Comparison of ENCODE assay signal across 24 mouse cellular contexts in the genomic region with DNA sequence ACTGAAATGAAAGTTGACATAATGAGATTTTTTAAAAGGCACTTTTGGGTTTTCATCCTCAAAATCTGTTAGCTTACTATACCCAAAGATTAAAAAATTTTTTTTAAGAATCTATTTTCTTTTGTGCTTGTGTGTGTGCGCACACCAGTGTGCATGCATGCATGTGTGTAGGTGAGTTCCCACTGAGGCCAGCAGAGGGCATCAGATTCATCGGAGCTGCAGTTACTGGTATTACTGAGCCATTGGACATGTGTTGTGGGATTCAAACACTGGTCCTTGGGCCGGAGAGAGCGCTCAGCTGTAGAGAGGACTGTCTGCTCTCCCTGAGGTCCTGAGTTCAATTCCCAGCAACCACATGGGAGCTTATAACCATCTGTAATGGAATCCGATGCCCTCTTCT. TPM values are rescaled to one million over a fixed set of nuclear protein-coding genes. Genes with fewer than 3 reads are reported as not detected.
DNase-seq lines count a peak whose midpoint lies in the region; ATAC-seq and TF ChIP-seq lines count a peak whose summit lies in the region.
"Had no signal": no experiment of that assay in that cellular context is flagged by ENCODE, and none has a peak within 500 bp of the region (broad histone marks: within the 10 kb centered on the region; RNA-seq: fewer than 3 reads in every experiment).

No protein-coding gene starts in this region.

- no peak for DNase-seq in kidney, postnatal 0 days (ENCODE audit: low spot score)
- DNase-seq in kidney, postnatal 14 days, result no peak
- DNase-seq in midbrain, postnatal 0 days (ENCODE audit: low spot score), result no peak
- no peak for DNase-seq in midbrain, embryonic 14.5 days
- DNase-seq in R1 (ENCODE audit: low read depth, low spot score), result peak; percentile 59
- no peak for DNase-seq in adrenal gland, adult 8-10 months
- DNase-seq in cerebellum, adult 9-11 months, result no peak
- DNase-seq: adrenal gland, postnatal 10 days; cerebellum, postnatal 36 days; thymus, postnatal 4 days had no signal

- peak; percentile 42 for TF ChIP-seq CTCF in kidney, postnatal 0 days (IDR thresholded peaks at IDR 0.05; ENCODE audit: low read depth)
- peak; percentile 39 for TF ChIP-seq CTCF in midbrain, postnatal 0 days (IDR thresholded peaks at IDR 0.05)

- no peaks in the 10 kb centered on the region for H3K27me3 ChIP-seq in kidney, postnatal 0 days (ENCODE audit: insufficient read depth, low read length)
- no peaks in the 10 kb centered on the region for H3K27me3 ChIP-seq in midbrain, postnatal 0 days (ENCODE audit: insufficient read depth, low read length)
- no peaks in the 10 kb centered on the region for H3K27me3 ChIP-seq in midbrain, embryonic 14.5 days (ENCODE audit: control insufficient read depth, insufficient read depth, low read length)
- H3K27me3 ChIP-seq: heart, embryonic 13.5 days; lung, embryonic 15.5 days; midbrain, embryonic 13.5 days had no signal

- no peak for ATAC-seq in kidney, postnatal 0 days (replicated peaks; ENCODE audit: low FRiP score, low read depth)
- no peak for ATAC-seq in midbrain, postnatal 0 days (ENCODE audit: low FRiP score)
- no peak for ATAC-seq in midbrain, embryonic 14.5 days (ENCODE audit: low FRiP score, low TSS enrichment)
- ATAC-seq: intestine, embryonic 16.5 days; midbrain, embryonic 13.5 days had no signal

- no peak overlapping the region for H3K9ac ChIP-seq in kidney, postnatal 0 days (ENCODE audit: low read depth, low read length)
- H3K9ac ChIP-seq in midbrain, postnatal 0 days (replicated peaks; ENCODE audit: low read length, poor library complexity, severe bottlenecking), result no peak overlapping the region
- H3K9ac ChIP-seq in midbrain, embryonic 14.5 days (replicated peaks; ENCODE audit: low read length), result no peak overlapping the region
- H3K9ac ChIP-seq: heart, embryonic 13.5 days; hindbrain, embryonic 14.5 days; lung, embryonic 15.5 days; midbrain, embryonic 13.5 days had no signal

- no peak overlapping the region for H3K4me3 ChIP-seq in kidney, postnatal 0 days (replicated peaks; ENCODE audit: low read depth, low read length)
- H3K4me3 ChIP-seq in midbrain, postnatal 0 days (ENCODE audit: low read depth, low read length), result no peak overlapping the region
- no peak overlapping the region for H3K4me3 ChIP-seq in midbrain, embryonic 14.5 days (replicated peaks; ENCODE audit: low read depth, low read length)
- H3K4me3 ChIP-seq: forebrain, embryonic 10.5 days; gastrocnemius, adult 2 months; heart, embryonic 13.5 days; lung, embryonic 15.5 days; midbrain, embryonic 13.5 days; myocyte had no signal

- 98% methylated on average over 5 of the region's 5 CpGs for WGBS in kidney, postnatal 0 days
- WGBS in midbrain, postnatal 0 days, result 99% methylated on average over 5 of the region's 5 CpGs
- 98% methylated on average over 5 of the region's 5 CpGs for WGBS in midbrain, embryonic 14.5 days

- no peaks in the 10 kb centered on the region for H3K9me3 ChIP-seq in kidney, postnatal 0 days (replicated peaks; ENCODE audit: low read length)
- H3K9me3 ChIP-seq in midbrain, postnatal 0 days (ENCODE audit: low read length), result no peaks in the 10 kb centered on the region
- no peaks in the 10 kb centered on the region for H3K9me3 ChIP-seq in midbrain, embryonic 14.5 days (ENCODE audit: control insufficient read depth, low read length)
- H3K9me3 ChIP-seq: forebrain, embryonic 10.5 days; heart, embryonic 13.5 days; lung, embryonic 15.5 days; midbrain, embryonic 13.5 days had no signal

- no peak overlapping the region for H3K27ac ChIP-seq in kidney, postnatal 0 days
- no peak overlapping the region for H3K27ac ChIP-seq in midbrain, postnatal 0 days (ENCODE audit: low read depth, low read length)
- no peak overlapping the region for H3K27ac ChIP-seq in midbrain, embryonic 14.5 days (replicated peaks; ENCODE audit: low read depth, low read length)
- H3K27ac ChIP-seq: forebrain, embryonic 10.5 days; gastrocnemius, adult 2 months; heart, embryonic 13.5 days; hindbrain, embryonic 14.5 days; lung, embryonic 15.5 days; midbrain, embryonic 13.5 days had no signal

- no peaks in the 10 kb centered on the region for H3K4me1 ChIP-seq in kidney, postnatal 0 days (replicated peaks; ENCODE audit: insufficient read depth, low read length)
- H3K4me1 ChIP-seq in midbrain, postnatal 0 days (ENCODE audit: insufficient read depth, low read length), result no peaks in the 10 kb centered on the region
- H3K4me1 ChIP-seq in midbrain, embryonic 14.5 days (ENCODE audit: control insufficient read depth, insufficient read depth, low read length), result no peaks in the 10 kb centered on the region
- H3K4me1 ChIP-seq: forebrain, embryonic 10.5 days; lung, embryonic 15.5 days; midbrain, embryonic 13.5 days had no signal

- 0 out of 2 replicates have a peak, but pooled peaks cover 3% of the 10 kb centered on the region for H3K36me3 ChIP-seq in kidney, postnatal 0 days (ENCODE audit: insufficient read depth, low read length)
- peaks cover 40% of the 10 kb centered on the region for H3K36me3 ChIP-seq in midbrain, postnatal 0 days (ENCODE audit: insufficient read depth, low read length)
- peaks cover 69% of the 10 kb centered on the region for H3K36me3 ChIP-seq in midbrain, embryonic 14.5 days (ENCODE audit: control insufficient read depth, insufficient read depth, low read length)

- no peak overlapping the region for H3K4me2 ChIP-seq in kidney, postnatal 0 days (ENCODE audit: low read length)
- H3K4me2 ChIP-seq in midbrain, postnatal 0 days (ENCODE audit: low read depth, low read length, poor library complexity, severe bottlenecking), result no peak overlapping the region
- no peak overlapping the region for H3K4me2 ChIP-seq in midbrain, embryonic 14.5 days (ENCODE audit: low read length)
- H3K4me2 ChIP-seq: heart, embryonic 13.5 days; hindbrain, embryonic 14.5 days; liver, embryonic 11.5 days; lung, embryonic 15.5 days; midbrain, embryonic 13.5 days had no signal

RNA-seq across cellular contexts. Expression of gene Atp6v0a4, which starts 5.5 kb away (rescaled TPM):
- polyA plus RNA-seq in kidney, postnatal 0 days (2015; fragmentation: Nextera tagmentation; extraction: Ambion mirVana), result 37.9 and 45.2 TPM in 2 replicates
- total RNA-seq in midbrain, postnatal 0 days (2014; rRNA removed), result 0.09 and 0.27 TPM in 2 replicates
- 0.26 and 0.30 TPM in 2 replicates for polyA plus RNA-seq in midbrain, postnatal 0 days (2015; fragmentation: Nextera tagmentation; extraction: Ambion mirVana)
- polyA plus RNA-seq in midbrain, embryonic 14.5 days (2014; fragmentation: Nextera tagmentation; extraction: Ambion mirVana), result 0.32 TPM in 1 of 2 replicates, not detected in the other
- total RNA-seq in adrenal gland, adult 8-10 months (2022), result 1 to 10 TPM in 3 of 4 experiments, under 1 TPM in 1; 0.80 to 3.0 (median 2.3) TPM
- total RNA-seq: megakaryocyte, adult 5-6 weeks had no signal
- polyA plus RNA-seq: forebrain, embryonic 10.5 days; limb, embryonic 11.5 days had no signal

RNA-seq across cellular contexts. Expression of gene Tmem213, which starts 20.8 kb away (rescaled TPM):
- 198 and 199 TPM in 2 replicates for polyA plus RNA-seq in kidney, postnatal 0 days (2015; fragmentation: Nextera tagmentation; extraction: Ambion mirVana)
- not detected in 2 replicates for total RNA-seq in midbrain, postnatal 0 days (2014; rRNA removed)
- 0.26 TPM in 1 of 2 replicates, not detected in the other for polyA plus RNA-seq in midbrain, postnatal 0 days (2015; fragmentation: Nextera tagmentation; extraction: Ambion mirVana)
- not detected in 2 replicates for polyA plus RNA-seq in midbrain, embryonic 14.5 days (2014; fragmentation: Nextera tagmentation; extraction: Ambion mirVana)
- not detected for total RNA-seq in adrenal gland, adult 8-10 months (2022)
- total RNA-seq: adrenal gland, postnatal 10 days; gastrocnemius, adult 2 months; heart, postnatal 25 days; left cerebral cortex, adult 18-20 months; megakaryocyte, adult 5-6 weeks had no signal
- polyA plus RNA-seq: forebrain, embryonic 10.5 days; heart, embryonic 13.5 days; hindbrain, embryonic 14.5 days; intestine, embryonic 16.5 days; limb, embryonic 11.5 days; liver, embryonic 11.5 days; myocyte; neural tube, embryonic 14.5 days had no signal

Comparison
In these comparisons a context has a peak if more than half of its experiments do, and no peak if none do; other contexts are left out.
1. RNA of gene Atp6v0a4, which starts 5.5 kb away (polyA plus RNA-seq): 37.9 to 45.2 TPM in kidney, postnatal 0 days; 0.26 to 0.30 TPM in midbrain, postnatal 0 days and 0.32 TPM in midbrain, embryonic 14.5 days; every median in the first group is over 10 times any median in the second.
2. RNA of gene Tmem213, which starts 20.8 kb away (polyA plus RNA-seq): 198 to 199 TPM in kidney, postnatal 0 days; 0.26 TPM in midbrain, postnatal 0 days and not detected in midbrain, embryonic 14.5 days; every median in the first group is over 100 times any median in the second.